Mouse (Mus musculus) spleen, adult 2 months (tissue): Measurements from ENCODE around the gene Fam89b.

Source experiments
- CTCF ChIP-seq: fragments of 200-500 bp; IDR thresholded peaks from 2 replicates; pipeline ENCODE4 v1.5.1; 2011; ENCODE audit warnings: mild to moderate bottlenecking, inconsistent platforms; ENCODE audit not compliant: insufficient read depth, insufficient read length, insufficient replicate concordance; ENCODE audit errors: extremely low read depth
- POLR2A ChIP-seq: fragments of 200-500 bp; IDR thresholded peaks from 2 replicates; pipeline ENCODE4 v1.6.1; 2011; ENCODE audit warnings: low read depth, low read length, inconsistent platforms

DNA sequence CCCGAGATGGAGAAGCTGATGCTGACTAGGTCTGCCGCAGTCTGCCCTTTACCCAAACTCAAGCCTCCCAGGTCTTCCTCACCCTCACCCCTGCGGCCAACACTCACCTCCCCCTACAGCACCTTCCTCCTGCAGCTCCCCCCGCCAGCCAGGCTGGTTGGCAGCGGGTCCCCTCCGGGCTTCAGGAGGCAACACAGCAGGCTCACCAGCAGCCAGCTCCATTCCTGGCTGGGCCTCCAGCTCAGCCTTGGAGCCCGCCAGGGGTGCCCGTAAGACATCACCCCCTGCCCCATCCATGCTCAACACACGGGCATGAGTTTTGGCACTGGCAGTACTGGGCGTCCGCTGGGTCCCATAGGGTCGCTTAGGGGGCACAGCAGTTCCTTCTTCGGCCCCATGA, 44.5 kb downstream of the Fam89b start:
- TF ChIP-seq POLR2A (no peak), CTCF (no peak)
